Mouse (Mus musculus): ENCODE results near the gene Gjb3. TPM values are rescaled to one million over a fixed set of nuclear protein-coding genes. Genes with fewer than 3 reads are reported as not detected.

Gene Gjb3
- polyA plus RNA-seq, 1 experiment from 2014 or later, result 2.9 TPM

DNA sequence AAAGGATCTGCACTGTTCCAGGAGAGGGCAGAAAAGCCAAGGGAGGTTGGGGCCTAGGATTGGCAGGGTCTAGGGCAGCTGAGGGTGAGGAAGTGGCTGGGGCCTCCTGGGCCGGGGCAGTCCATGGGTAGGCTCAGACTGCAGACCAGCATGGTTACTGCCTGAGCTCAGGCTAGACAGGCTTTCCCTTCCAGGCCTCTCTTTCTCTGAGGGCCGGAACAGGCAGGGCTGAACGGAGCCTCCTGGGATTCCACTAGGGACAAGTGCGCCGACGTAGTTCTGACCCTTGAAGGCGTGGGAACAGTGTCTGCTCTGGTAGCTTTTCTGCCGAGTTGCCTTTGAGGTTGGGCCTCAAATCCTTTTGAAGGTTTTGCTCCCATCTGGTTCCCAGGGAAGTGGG, 14.9 kb downstream of the Gjb3 start:
- Histone ChIP-seq H3K4me1 (replicated peaks; ENCODE audit: control insufficient read depth, insufficient read depth, low read length) (no peaks in the 10 kb centered on the region; the same call in 1 of the 2 replicates), H3K27ac (ENCODE audit: low read depth) (no peak overlapping the region), H3K27me3 (replicated peaks; ENCODE audit: control insufficient read depth, insufficient read depth, low read length) (peaks cover 19% of the 10 kb centered on the region), H3K4me2 (ENCODE audit: low read length) (no peak overlapping the region), H3K9ac (ENCODE audit: low read length) (no peak overlapping the region), H3K9me3 (ENCODE audit: control insufficient read depth, low read length) (no peaks in the 10 kb centered on the region), H3K4me3 (ENCODE audit: low read depth, low read length) (no peak overlapping the region), H3K36me3 (ENCODE audit: control insufficient read depth, insufficient read depth, low read length) (no peaks in the 10 kb centered on the region)
- ATAC-seq (replicated peaks; ENCODE audit: low FRiP score, low TSS enrichment, low read depth), result no peak
- no peak for DNase-seq (ENCODE audit: low spot score)
- 87% methylated on average over 8 of the region's 8 CpGs for WGBS

DNA sequence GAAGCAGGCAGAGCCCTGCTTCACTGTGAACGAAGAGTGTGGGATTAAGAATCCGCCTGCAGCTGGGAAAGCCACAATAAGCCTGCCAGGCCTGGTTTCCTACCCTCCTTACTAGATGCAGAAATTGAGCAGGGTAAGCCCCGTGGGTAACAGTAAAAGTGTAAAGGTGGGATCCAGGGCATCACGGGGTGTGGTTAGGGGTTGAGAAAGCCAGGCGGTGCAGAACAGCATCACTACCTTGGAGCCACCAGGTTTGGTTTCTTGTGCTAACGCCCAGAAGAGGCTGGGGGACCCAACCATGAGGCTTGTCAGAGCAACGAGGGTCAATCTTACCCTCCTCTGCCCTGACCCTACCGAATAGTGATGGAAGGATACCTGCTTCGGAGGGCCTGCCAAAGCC, 16.1 kb downstream of the Gjb3 start:
- H3K27ac ChIP-seq (ENCODE audit: low read depth), result no peak overlapping the region
- no peak overlapping the region for H3K9ac ChIP-seq (ENCODE audit: low read length)
- H3K4me3 ChIP-seq (ENCODE audit: low read depth, low read length), result no peak overlapping the region
- no peak overlapping the region for H3K4me2 ChIP-seq (ENCODE audit: low read length)
- H3K9me3 ChIP-seq (ENCODE audit: control insufficient read depth, low read length), result no peaks in the 10 kb centered on the region
- H3K4me1 ChIP-seq (replicated peaks; ENCODE audit: control insufficient read depth, insufficient read depth, low read length), result no peaks in the 10 kb centered on the region; the same call in 1 of the 2 replicates
- H3K36me3 ChIP-seq (ENCODE audit: control insufficient read depth, insufficient read depth, low read length), result no peaks in the 10 kb centered on the region
- WGBS, result 43% methylated on average over 9 of the region's 9 CpGs
- no peak for ATAC-seq (replicated peaks; ENCODE audit: low FRiP score, low TSS enrichment, low read depth)
- peaks cover 13% of the 10 kb centered on the region for H3K27me3 ChIP-seq (replicated peaks; ENCODE audit: control insufficient read depth, insufficient read depth, low read length)
- DNase-seq (ENCODE audit: low spot score), result no peak

GRCm38 (mm10) chr4:127313861-127314260, 16.8 kb downstream of the Gjb3 start, which contains the start of gene Gja4:
Gene Gja4 (minus strand): TSS chr4:127314039.
- no peaks in the 10 kb centered on the region; the same call in 1 of the 2 replicates for H3K4me1 ChIP-seq (replicated peaks; ENCODE audit: control insufficient read depth, insufficient read depth, low read length)
- H3K27ac ChIP-seq (ENCODE audit: low read depth), result no peak within 1 kb of the TSS
- peaks cover 13% of the 10 kb centered on the region for H3K27me3 ChIP-seq (replicated peaks; ENCODE audit: control insufficient read depth, insufficient read depth, low read length)
- H3K9me3 ChIP-seq (ENCODE audit: control insufficient read depth, low read length), result no peaks in the 10 kb centered on the region
- peak within 1 kb of the TSS; percentile 29; the same call in 1 of the 2 replicates for H3K9ac ChIP-seq (ENCODE audit: low read length)
- H3K36me3 ChIP-seq (ENCODE audit: control insufficient read depth, insufficient read depth, low read length), result no peaks in the 10 kb centered on the region
- peak; percentile 72 for ATAC-seq (replicated peaks; ENCODE audit: low FRiP score, low TSS enrichment, low read depth)
- DNase-seq (ENCODE audit: low spot score), result peak; percentile 78
- H3K4me3 ChIP-seq (ENCODE audit: low read depth, low read length), result peak within 1 kb of the TSS; percentile 42
- H3K4me2 ChIP-seq (ENCODE audit: low read length), result peak within 1 kb of the TSS; percentile 89
- under 1% methylated on average over 25 of the region's 25 CpGs for WGBS

DNA sequence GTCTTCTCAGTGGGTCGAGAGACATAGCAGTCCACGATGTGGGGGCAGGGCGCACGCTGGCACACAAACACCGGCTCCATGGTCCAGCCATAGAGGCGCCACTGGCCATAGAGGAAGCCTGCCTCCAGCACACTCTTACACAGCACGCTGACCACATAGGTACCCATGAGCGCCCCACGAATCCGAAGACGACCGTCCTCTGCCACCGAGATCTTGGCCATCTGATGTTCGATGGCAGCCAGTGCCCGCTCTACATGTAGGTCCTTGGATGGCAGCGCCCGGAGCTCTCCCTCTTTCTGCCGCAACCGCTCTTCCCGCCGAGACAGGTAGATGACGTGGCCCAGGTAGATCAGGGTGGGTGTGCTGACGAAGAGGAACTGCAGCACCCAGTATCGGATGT, 18.3 kb downstream of the Gjb3 start:
- Histone ChIP-seq H3K27me3 (replicated peaks; ENCODE audit: control insufficient read depth, insufficient read depth, low read length) (peaks cover 13% of the 10 kb centered on the region), H3K4me3 (ENCODE audit: low read depth, low read length) (no peak overlapping the region), H3K9me3 (ENCODE audit: control insufficient read depth, low read length) (no peaks in the 10 kb centered on the region), H3K36me3 (ENCODE audit: control insufficient read depth, insufficient read depth, low read length) (no peaks in the 10 kb centered on the region), H3K4me1 (replicated peaks; ENCODE audit: control insufficient read depth, insufficient read depth, low read length) (no peaks in the 10 kb centered on the region; the same call in 1 of the 2 replicates), H3K9ac (ENCODE audit: low read length) (no peak overlapping the region), H3K4me2 (ENCODE audit: low read length) (no peak overlapping the region), H3K27ac (ENCODE audit: low read depth) (no peak overlapping the region)
- WGBS, result 64% methylated on average over 24 of the region's 24 CpGs
- no peak for ATAC-seq (replicated peaks; ENCODE audit: low FRiP score, low TSS enrichment, low read depth)
- no peak for DNase-seq (ENCODE audit: low spot score)

GRCm38 (mm10) chr4:127311561-127311960, 19.1 kb downstream of the Gjb3 start:
- WGBS, result 54% methylated on average over 9 of the region's 9 CpGs
- Histone ChIP-seq H3K27ac (ENCODE audit: low read depth) (no peak overlapping the region), H3K4me1 (replicated peaks; ENCODE audit: control insufficient read depth, insufficient read depth, low read length) (no peaks in the 10 kb centered on the region; the same call in 1 of the 2 replicates), H3K36me3 (ENCODE audit: control insufficient read depth, insufficient read depth, low read length) (no peaks in the 10 kb centered on the region), H3K9ac (ENCODE audit: low read length) (no peak overlapping the region), H3K27me3 (replicated peaks; ENCODE audit: control insufficient read depth, insufficient read depth, low read length) (peaks cover 13% of the 10 kb centered on the region), H3K9me3 (ENCODE audit: control insufficient read depth, low read length) (no peaks in the 10 kb centered on the region), H3K4me2 (ENCODE audit: low read length) (no peak overlapping the region), H3K4me3 (ENCODE audit: low read depth, low read length) (no peak overlapping the region)
- ATAC-seq (replicated peaks; ENCODE audit: low FRiP score, low TSS enrichment, low read depth), result no peak
- no peak for DNase-seq (ENCODE audit: low spot score)

DNA sequence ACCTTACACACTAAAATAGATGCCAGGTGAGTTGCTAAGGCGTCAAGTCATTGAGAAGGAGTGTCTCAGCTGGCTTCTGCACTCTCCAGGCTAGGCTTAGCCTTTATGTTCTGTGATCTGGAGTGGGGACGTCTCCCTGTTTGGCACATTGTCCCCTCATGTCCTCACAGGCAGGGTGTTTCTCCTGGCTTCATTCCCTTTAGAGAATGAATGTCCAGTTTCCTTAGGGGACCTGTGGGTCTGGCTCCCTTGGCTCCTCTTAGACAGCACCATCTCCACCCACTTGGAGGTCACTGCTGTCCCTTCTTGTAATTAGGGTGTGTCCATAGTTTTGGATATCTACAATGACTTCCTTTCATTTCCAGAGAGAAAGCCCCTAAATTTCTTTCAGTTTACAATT, 23.7 kb downstream of the Gjb3 start:
- Histone ChIP-seq H3K27me3 (replicated peaks; ENCODE audit: control insufficient read depth, insufficient read depth, low read length) (peaks cover 2% of the 10 kb centered on the region; the same call in 1 of the 2 replicates), H3K27ac (ENCODE audit: low read depth) (no peak overlapping the region), H3K4me3 (ENCODE audit: low read depth, low read length) (no peak overlapping the region), H3K4me1 (replicated peaks; ENCODE audit: control insufficient read depth, insufficient read depth, low read length) (no peaks in the 10 kb centered on the region), H3K9ac (ENCODE audit: low read length) (no peak overlapping the region), H3K36me3 (ENCODE audit: control insufficient read depth, insufficient read depth, low read length) (no peaks in the 10 kb centered on the region), H3K4me2 (ENCODE audit: low read length) (no peak overlapping the region), H3K9me3 (ENCODE audit: control insufficient read depth, low read length) (no peaks in the 10 kb centered on the region)
- ATAC-seq (replicated peaks; ENCODE audit: low FRiP score, low TSS enrichment, low read depth), result no peak
- WGBS, result 72% methylated on average over 2 of the region's 2 CpGs
- no peak for DNase-seq (ENCODE audit: low spot score)

DNA sequence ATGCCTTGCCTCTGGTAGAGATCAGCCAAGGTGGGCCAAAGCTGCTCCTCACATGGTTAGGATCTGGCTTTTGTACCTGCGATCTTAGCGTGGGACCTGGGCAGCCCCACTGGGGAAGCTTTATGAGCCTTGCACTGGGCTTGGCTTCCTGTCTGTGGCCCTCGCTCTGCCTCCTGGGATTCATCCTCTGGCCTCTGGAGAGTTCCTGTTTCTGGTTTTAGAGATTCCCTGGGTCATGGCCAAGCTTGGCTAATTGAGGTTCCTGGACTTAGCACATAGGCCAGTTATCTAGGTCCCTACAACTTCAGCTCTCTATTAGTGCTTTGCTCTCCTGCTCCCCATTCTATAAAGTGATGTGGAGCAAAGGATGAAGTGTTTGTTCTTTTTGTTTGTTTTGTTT, 26.8 kb downstream of the Gjb3 start:
- H3K27ac ChIP-seq (ENCODE audit: low read depth), result no peak overlapping the region
- ATAC-seq (replicated peaks; ENCODE audit: low FRiP score, low TSS enrichment, low read depth) (no peak), DNase-seq (ENCODE audit: low spot score) (no peak)
- H3K9me3 ChIP-seq (ENCODE audit: control insufficient read depth, low read length), result no peaks in the 10 kb centered on the region
- no peaks in the 10 kb centered on the region for H3K4me1 ChIP-seq (replicated peaks; ENCODE audit: control insufficient read depth, insufficient read depth, low read length)
- WGBS, result 78% methylated on average over 3 of the region's 3 CpGs
- H3K27me3 ChIP-seq (replicated peaks; ENCODE audit: control insufficient read depth, insufficient read depth, low read length), result no peaks in the 10 kb centered on the region
- no peaks in the 10 kb centered on the region for H3K36me3 ChIP-seq (ENCODE audit: control insufficient read depth, insufficient read depth, low read length)
- H3K4me2 ChIP-seq (ENCODE audit: low read length), result no peak overlapping the region
- no peak overlapping the region for H3K9ac ChIP-seq (ENCODE audit: low read length)
- H3K4me3 ChIP-seq (ENCODE audit: low read depth, low read length), result no peak overlapping the region

GRCm38 (mm10) chr4:127300503-127300902, 30.1 kb downstream of the Gjb3 start:
- H3K9me3 ChIP-seq (ENCODE audit: control insufficient read depth, low read length), result no peaks in the 10 kb centered on the region
- H3K27ac ChIP-seq (ENCODE audit: low read depth), result no peak overlapping the region
- ATAC-seq (replicated peaks; ENCODE audit: low FRiP score, low TSS enrichment, low read depth) (no peak), DNase-seq (ENCODE audit: low spot score) (no peak)
- no peaks in the 10 kb centered on the region for H3K36me3 ChIP-seq (ENCODE audit: control insufficient read depth, insufficient read depth, low read length)
- H3K9ac ChIP-seq (ENCODE audit: low read length), result no peak overlapping the region
- 67% methylated on average over 5 of the region's 5 CpGs for WGBS
- no peaks in the 10 kb centered on the region for H3K27me3 ChIP-seq (replicated peaks; ENCODE audit: control insufficient read depth, insufficient read depth, low read length)
- no peaks in the 10 kb centered on the region for H3K4me1 ChIP-seq (replicated peaks; ENCODE audit: control insufficient read depth, insufficient read depth, low read length)
- H3K4me2 ChIP-seq (ENCODE audit: low read length), result no peak overlapping the region
- no peak overlapping the region for H3K4me3 ChIP-seq (ENCODE audit: low read depth, low read length)

DNA sequence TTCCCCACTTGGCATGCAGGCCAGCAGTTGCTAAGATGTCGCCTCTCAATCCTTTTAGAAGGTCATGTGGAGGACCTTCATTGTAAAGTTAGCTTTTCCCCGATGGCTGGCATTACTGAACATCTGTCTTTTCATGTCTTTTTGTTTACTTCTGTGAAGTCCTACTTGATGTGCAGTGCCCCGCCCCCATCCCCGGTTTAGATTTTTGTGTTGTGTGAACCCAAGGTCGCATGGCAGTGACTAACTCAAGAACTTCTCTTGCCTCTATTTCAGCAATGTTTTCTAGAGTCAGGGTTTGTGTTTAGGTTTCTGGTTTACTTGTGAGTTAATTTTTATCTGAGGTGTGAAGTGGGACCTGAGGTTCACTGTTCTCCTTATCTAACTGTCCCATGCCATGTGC, 38.0 kb downstream of the Gjb3 start:
- Histone ChIP-seq H3K9ac (ENCODE audit: low read length) (no peak overlapping the region), H3K9me3 (ENCODE audit: control insufficient read depth, low read length) (no peaks in the 10 kb centered on the region), H3K4me2 (ENCODE audit: low read length) (no peak overlapping the region), H3K4me3 (ENCODE audit: low read depth, low read length) (no peak overlapping the region), H3K36me3 (ENCODE audit: control insufficient read depth, insufficient read depth, low read length) (no peaks in the 10 kb centered on the region), H3K4me1 (replicated peaks; ENCODE audit: control insufficient read depth, insufficient read depth, low read length) (no peaks in the 10 kb centered on the region), H3K27ac (ENCODE audit: low read depth) (no peak overlapping the region), H3K27me3 (replicated peaks; ENCODE audit: control insufficient read depth, insufficient read depth, low read length) (no peaks in the 10 kb centered on the region)
- 68% methylated on average over 5 of the region's 5 CpGs for WGBS
- no peak for DNase-seq (ENCODE audit: low spot score)
- ATAC-seq (replicated peaks; ENCODE audit: low FRiP score, low TSS enrichment, low read depth), result no peak

All from intestine, embryonic 14.5 days (tissue).